Mouse (Mus musculus): ENCODE measurements at regions not wholly inside any gene's neighbourhood (a gene's known extent, or its start where the extent isn't known, plus 50 kb on each side); places are given as distances from the start of the nearest gene placed in this dataset.

- no peak for DNase-seq (ENCODE audit: low spot score)
These were observed 369.8 kb upstream of the Fbxo33 start for GRCm38 (mm10) chr12:59589354-59589753.

GRCm38 (mm10) chr12:59582587-59582986, 363.1 kb upstream of the Fbxo33 start:
- no peak for DNase-seq (ENCODE audit: low spot score)

- DNase-seq (ENCODE audit: low spot score), result no peak
These were observed 360.2 kb upstream of the Fbxo33 start for GRCm38 (mm10) chr12:59579694-59580093.

- DNase-seq (ENCODE audit: low spot score), result no peak
These were observed 344.4 kb upstream of the Fbxo33 start for GRCm38 (mm10) chr12:59563960-59564359.

- no peak for DNase-seq (ENCODE audit: low spot score)
These were observed 320.3 kb upstream of the Fbxo33 start for GRCm38 (mm10) chr12:59539788-59540187.

- DNase-seq (ENCODE audit: low spot score), result no peak
These were observed 311.0 kb upstream of the Fbxo33 start for GRCm38 (mm10) chr12:59530521-59530920.

GRCm38 (mm10) chr12:59523368-59523767, 303.8 kb upstream of the Fbxo33 start:
- DNase-seq (ENCODE audit: low spot score), result no peak

GRCm38 (mm10) chr12:59521946-59522345, 302.4 kb upstream of the Fbxo33 start:
- DNase-seq (ENCODE audit: low spot score), result no peak

GRCm38 (mm10) chr12:59509857-59510256, 290.3 kb upstream of the Fbxo33 start:
- DNase-seq (ENCODE audit: low spot score), result no peak

- DNase-seq (ENCODE audit: low spot score), result no peak
These were observed 289.6 kb upstream of the Fbxo33 start for GRCm38 (mm10) chr12:59509175-59509574.

GRCm38 (mm10) chr12:59507431-59507830, 287.9 kb upstream of the Fbxo33 start:
- no peak for DNase-seq (ENCODE audit: low spot score)

GRCm38 (mm10) chr12:59497434-59497833, 277.9 kb upstream of the Fbxo33 start:
- no peak for DNase-seq (ENCODE audit: low spot score)

- DNase-seq (ENCODE audit: low spot score), result no peak
These were observed 268.5 kb upstream of the Fbxo33 start for GRCm38 (mm10) chr12:59488019-59488418.

GRCm38 (mm10) chr12:59487507-59487906, 268.0 kb upstream of the Fbxo33 start:
- DNase-seq (ENCODE audit: low spot score), result no peak

- DNase-seq (ENCODE audit: low spot score), result peak; percentile 74
These were observed 241.8 kb upstream of the Fbxo33 start for GRCm38 (mm10) chr12:59460997-59461961.

- DNase-seq (ENCODE audit: low spot score), result peak; percentile 53
These were observed 236.8 kb upstream of the Fbxo33 start for GRCm38 (mm10) chr12:59456175-59456851.

- DNase-seq (ENCODE audit: low spot score), result no peak
These were observed 195.5 kb upstream of the Fbxo33 start for GRCm38 (mm10) chr12:59415051-59415450.

GRCm38 (mm10) chr12:59411491-59411890, 192.0 kb upstream of the Fbxo33 start:
- peak; percentile 69 for DNase-seq (ENCODE audit: low spot score)

GRCm38 (mm10) chr12:59391103-59391502, 171.6 kb upstream of the Fbxo33 start:
- no peak for DNase-seq (ENCODE audit: low spot score)

GRCm38 (mm10) chr12:59382812-59383211, 163.3 kb upstream of the Fbxo33 start:
- peak; percentile 85 for DNase-seq (ENCODE audit: low spot score)

- no peak for DNase-seq (ENCODE audit: low spot score)
These were observed 122.1 kb upstream of the Fbxo33 start for GRCm38 (mm10) chr12:59341586-59341985.

- DNase-seq (ENCODE audit: low spot score), result no peak
These were observed 111.2 kb upstream of the Fbxo33 start for GRCm38 (mm10) chr12:59330753-59331152.

- DNase-seq (ENCODE audit: low spot score), result no peak
These were observed 93.2 kb upstream of the Fbxo33 start for GRCm38 (mm10) chr12:59312703-59313102.

All from retina, embryonic 14.5 days (tissue).